Mouse (Mus musculus) thymus, adult 2 months (tissue): ENCODE results near the gene Dcaf11.

Experiments used
- CTCF ChIP-seq: fragments of 200-500 bp; IDR thresholded peaks from 2 replicates; pipeline ENCODE4 v1.5.1; 2012; ENCODE audit warnings: mild to moderate bottlenecking, control low read depth, low read length, moderate library complexity, borderline replicate concordance; ENCODE audit not compliant: control insufficient read depth, poor library complexity, insufficient read depth; ENCODE audit errors: extremely low read depth
- POLR2A ChIP-seq: fragments of 200-500 bp; IDR thresholded peaks from 2 replicates; pipeline ENCODE4 v1.6.1; 2012; ENCODE audit warnings: mild to moderate bottlenecking, low read length, control low read depth, moderate library complexity; ENCODE audit not compliant: control insufficient read depth, poor library complexity, insufficient read depth; ENCODE audit errors: extremely low read depth

DNA sequence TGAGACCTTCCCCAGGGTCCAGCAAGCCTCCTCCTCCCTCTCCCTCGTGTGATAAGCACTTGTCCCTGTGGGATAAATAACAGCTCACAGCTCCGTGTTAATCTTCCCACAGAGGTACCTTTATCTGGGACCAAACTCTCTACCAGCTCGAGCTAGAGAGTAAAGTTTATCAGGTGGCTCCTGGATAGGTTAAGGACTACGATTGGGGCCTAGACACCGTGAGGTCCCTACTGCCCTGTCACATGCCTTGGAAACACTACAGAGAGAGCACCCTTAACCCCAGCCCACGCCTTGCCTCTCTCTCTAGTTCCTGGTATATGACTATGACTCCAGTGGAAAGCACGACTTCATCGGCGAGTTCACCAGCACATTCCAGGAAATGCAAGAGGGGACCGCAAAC, 45.9 kb upstream of the Dcaf11 start:
- no peak for TF ChIP-seq CTCF
- TF ChIP-seq POLR2A = no peak
